Mouse (Mus musculus): ENCODE results near the gene Evi5l. TPM values are rescaled to one million over a fixed set of nuclear protein-coding genes. Genes with fewer than 3 reads are reported as not detected.
"Not testable (repeated sequence)": the region's sequence is repeated elsewhere in the genome, so short reads cannot be mapped to it uniquely, and the experiment has no call there.

Evi5l gene
- polyA plus RNA-seq, 1 experiment from 2014 or later, result 14.3 TPM

- no peak for ATAC-seq (ENCODE audit: extremely low read depth, insufficient number of reproducible peaks, low FRiP score, low TSS enrichment)
- no peaks in the 10 kb centered on the region for H3K9me3 ChIP-seq
- H3K9ac ChIP-seq, result no peak overlapping the region
- no peak overlapping the region for H3K4me3 ChIP-seq
- H3K4me2 ChIP-seq, result no peak overlapping the region
- peaks cover 38% of the 10 kb centered on the region for H3K4me1 ChIP-seq
- H3K27ac ChIP-seq (replicated peaks), result no peak overlapping the region
- WGBS, result 91% methylated on average over 5 of the region's 5 CpGs
- peaks cover 87% of the 10 kb centered on the region for H3K36me3 ChIP-seq
- no peaks in the 10 kb centered on the region for H3K27me3 ChIP-seq (replicated peaks)
Measured at GRCm38 (mm10) chr8:4245061-4245460, 78.7 kb downstream of the Evi5l start.

- H3K27me3 ChIP-seq (replicated peaks), result no peaks in the 10 kb centered on the region
- H3K9me3 ChIP-seq, result no peaks in the 10 kb centered on the region
- H3K4me2 ChIP-seq, result no peak overlapping the region
- H3K9ac ChIP-seq, result no peak overlapping the region
- H3K4me3 ChIP-seq, result no peak overlapping the region
- H3K27ac ChIP-seq (replicated peaks), result no peak overlapping the region
- peaks cover 38% of the 10 kb centered on the region for H3K4me1 ChIP-seq
- peaks cover 87% of the 10 kb centered on the region for H3K36me3 ChIP-seq
- no peak for ATAC-seq (ENCODE audit: extremely low read depth, insufficient number of reproducible peaks, low FRiP score, low TSS enrichment)
- 89% methylated on average over 12 of the region's 13 CpGs for WGBS
Measured at GRCm38 (mm10) chr8:4245737-4246136, 79.4 kb downstream of the Evi5l start.

GRCm38 (mm10) chr8:4247241-4247640, 80.9 kb downstream of the Evi5l start:
- Histone ChIP-seq H3K27ac (replicated peaks) (no peak overlapping the region), H3K36me3 (peaks cover 72% of the 10 kb centered on the region), H3K4me2 (no peak overlapping the region), H3K4me1 (peaks cover 27% of the 10 kb centered on the region), H3K27me3 (replicated peaks) (no peaks in the 10 kb centered on the region), H3K9ac (no peak overlapping the region; the same call in 1 of the 2 replicates), H3K4me3 (no peak overlapping the region), H3K9me3 (no peaks in the 10 kb centered on the region)
- ATAC-seq (ENCODE audit: extremely low read depth, insufficient number of reproducible peaks, low FRiP score, low TSS enrichment), result no peak
- 85% methylated on average over 8 of the region's 8 CpGs for WGBS

- no peaks in the 10 kb centered on the region for H3K9me3 ChIP-seq
- peak within 1 kb of the TSS; percentile 51 for H3K27ac ChIP-seq (replicated peaks)
- peak within 1 kb of the TSS; percentile 72 for H3K9ac ChIP-seq
- peak within 1 kb of the TSS; percentile 32 for H3K4me3 ChIP-seq
- H3K4me2 ChIP-seq, result peak within 1 kb of the TSS; percentile 64
- no peak for ATAC-seq (ENCODE audit: extremely low read depth, insufficient number of reproducible peaks, low FRiP score, low TSS enrichment)
- H3K36me3 ChIP-seq, result peaks cover 64% of the 10 kb centered on the region
- H3K4me1 ChIP-seq, result peaks cover 32% of the 10 kb centered on the region
- H3K27me3 ChIP-seq (replicated peaks), result no peaks in the 10 kb centered on the region
- WGBS, result 68% methylated on average over 15 of the region's 15 CpGs
Measured at GRCm38 (mm10) chr8:4247951-4248540, 81.7 kb downstream of the Evi5l start, which contains the start of gene Tgfbr3l. TSS of gene Tgfbr3l (plus strand) at chr8:4248214.

GRCm38 (mm10) chr8:4249213-4249612, 82.8 kb downstream of the Evi5l start:
- Histone ChIP-seq H3K36me3 (peaks cover 53% of the 10 kb centered on the region), H3K4me2 (peak overlapping the region; percentile 64), H3K27me3 (replicated peaks) (no peaks in the 10 kb centered on the region), H3K9me3 (no peaks in the 10 kb centered on the region), H3K27ac (replicated peaks) (peak overlapping the region; percentile 51), H3K9ac (peak overlapping the region; percentile 72), H3K4me1 (peaks cover 39% of the 10 kb centered on the region), H3K4me3 (peak overlapping the region; percentile 32)
- ATAC-seq (ENCODE audit: extremely low read depth, insufficient number of reproducible peaks, low FRiP score, low TSS enrichment), result no peak
- WGBS, result 10% methylated on average over 29 of the region's 29 CpGs

GRCm38 (mm10) chr8:4250306-4250970, 84.1 kb downstream of the Evi5l start:
- Histone ChIP-seq H3K27me3 (replicated peaks) (no peaks in the 10 kb centered on the region), H3K4me2 (peak overlapping the region; percentile 11; the same call in 1 of the 2 replicates), H3K9me3 (no peaks in the 10 kb centered on the region), H3K4me1 (peaks cover 43% of the 10 kb centered on the region), H3K36me3 (peaks cover 53% of the 10 kb centered on the region), H3K27ac (replicated peaks) (no peak overlapping the region), H3K4me3 (no peak overlapping the region), H3K9ac (peak overlapping the region; percentile 72; the same call in 1 of the 2 replicates)
- WGBS, result 33% methylated on average over 26 of the region's 26 CpGs
- no peak for ATAC-seq (ENCODE audit: extremely low read depth, insufficient number of reproducible peaks, low FRiP score, low TSS enrichment)

- Histone ChIP-seq H3K4me2 (peak overlapping the region; percentile 90), H3K27ac (replicated peaks) (peak overlapping the region; percentile 88), H3K9ac (peak overlapping the region; percentile 97), H3K36me3 (peaks cover 50% of the 10 kb centered on the region), H3K4me1 (peaks cover 50% of the 10 kb centered on the region), H3K9me3 (no peaks in the 10 kb centered on the region), H3K27me3 (replicated peaks) (no peaks in the 10 kb centered on the region), H3K4me3 (peak overlapping the region; percentile 95)
- WGBS, result 39% methylated on average over 8 of the region's 8 CpGs
- no peak for ATAC-seq (ENCODE audit: extremely low read depth, insufficient number of reproducible peaks, low FRiP score, low TSS enrichment)
Measured at GRCm38 (mm10) chr8:4252116-4252760, 85.9 kb downstream of the Evi5l start.

- WGBS, result 1% methylated on average over 69 of the region's 69 CpGs
- Histone ChIP-seq H3K4me3 (peak within 1 kb of the TSS; percentile 95), H3K27me3 (replicated peaks) (no peaks in the 10 kb centered on the region), H3K36me3 (peaks cover 40% of the 10 kb centered on the region), H3K27ac (replicated peaks) (peak within 1 kb of the TSS; percentile 88), H3K9ac (peak within 1 kb of the TSS; percentile 97), H3K4me1 (peaks cover 59% of the 10 kb centered on the region), H3K4me2 (peak within 1 kb of the TSS; percentile 90), H3K9me3 (no peaks in the 10 kb centered on the region)
- peak; percentile 87 for ATAC-seq (ENCODE audit: extremely low read depth, insufficient number of reproducible peaks, low FRiP score, low TSS enrichment)
Measured at GRCm38 (mm10) chr8:4252934-4253841, 86.8 kb downstream of the Evi5l start, which contains the start of gene Snapc2. TSS of gene Snapc2 (plus strand) at chr8:4253080.

GRCm38 (mm10) chr8:4254001-4254400, 87.6 kb downstream of the Evi5l start:
- Histone ChIP-seq H3K4me2 (peak overlapping the region; percentile 90), H3K4me3 (peak overlapping the region; percentile 95), H3K9ac (peak overlapping the region; percentile 97), H3K4me1 (peaks cover 56% of the 10 kb centered on the region), H3K9me3 (no peaks in the 10 kb centered on the region), H3K36me3 (peaks cover 37% of the 10 kb centered on the region), H3K27ac (replicated peaks) (no peak overlapping the region; the same call in 1 of the 2 replicates), H3K27me3 (replicated peaks) (no peaks in the 10 kb centered on the region)
- WGBS, result 65% methylated on average over 6 of the region's 6 CpGs
- ATAC-seq (ENCODE audit: extremely low read depth, insufficient number of reproducible peaks, low FRiP score, low TSS enrichment), result no peak

- not testable (repeated sequence) for H3K4me3 ChIP-seq; H3K9me3 ChIP-seq; H3K27ac ChIP-seq (replicated peaks); H3K27me3 ChIP-seq (replicated peaks); H3K4me2 ChIP-seq; H3K9ac ChIP-seq; ATAC-seq (ENCODE audit: extremely low read depth, insufficient number of reproducible peaks, low FRiP score, low TSS enrichment)
- Histone ChIP-seq H3K4me1 (peaks cover 49% of the 10 kb centered on the region), H3K36me3 (peaks cover 37% of the 10 kb centered on the region)
- WGBS, result 78% methylated on average over 7 of the region's 7 CpGs
Measured at GRCm38 (mm10) chr8:4255471-4255870, 89.1 kb downstream of the Evi5l start.
